Mouse (Mus musculus) lung, postnatal 0 days (tissue): ENCODE data around the gene Aamp.

Experiments
- CTCF ChIP-seq: IDR thresholded peaks from 2 replicates; pipeline ENCODE4 v1.5.1; 2016; ENCODE audit warnings: antibody characterized with exemption, mild to moderate bottlenecking
- EP300 ChIP-seq: IDR thresholded peaks from 2 replicates; pipeline ENCODE4 v1.6.1; 2016; ENCODE audit warnings: antibody characterized with exemption, mild to moderate bottlenecking, control low read depth

- TF ChIP-seq CTCF = no peak
- TF ChIP-seq EP300 = no peak
Measured at GRCm38 (mm10) chr1:74245525-74245924, 39.0 kb downstream of the Aamp start.
